Mouse (Mus musculus) neural tube, embryonic 11.5 days (tissue): ENCODE measurements around the gene Adamts13. TPM values are rescaled to one million over a fixed set of nuclear protein-coding genes. Genes with fewer than 3 reads are reported as not detected.

Experiments
- ATAC-seq: fragments of 200-750 bp; cut with Nextera tagmentation; 2 replicates; pipeline ENCODE4 v1.8.0; 2017; ENCODE audit warnings: moderate number of reproducible peaks, mild to moderate bottlenecking, moderate TSS enrichment, moderate library complexity; ENCODE audit not compliant: insufficient read depth, low FRiP score, low TSS enrichment
- DNase-seq: peaks from one replicate; pipeline ENCODE4 v3.0.0-alpha.2; 2015; ENCODE audit warnings: low spot score
- H3K27ac ChIP-seq: fragments of 300-500 bp; sonication (generic); 2 replicates; pipeline ENCODE4 v1.5.1; 2014; ENCODE audit warnings: low read depth, mild to moderate bottlenecking, low read length
- H3K27me3 ChIP-seq: fragments of 300-500 bp; sonication (generic); 2 replicates; pipeline ENCODE4 v1.6.1; 2014; ENCODE audit warnings: mild to moderate bottlenecking, low read length, mixed read lengths; ENCODE audit not compliant: control insufficient read depth, insufficient read depth
- H3K36me3 ChIP-seq: fragments of 300-500 bp; sonication (generic); 2 replicates; pipeline ENCODE4 v1.6.1; 2014; ENCODE audit warnings: mild to moderate bottlenecking, low read length, moderate library complexity, mixed read lengths; ENCODE audit not compliant: control insufficient read depth, insufficient read depth
- H3K4me1 ChIP-seq: fragments of 300-500 bp; sonication (generic); 2 replicates; pipeline ENCODE4 v1.6.1; 2014; ENCODE audit warnings: low read length, mixed read lengths; ENCODE audit not compliant: control insufficient read depth, insufficient read depth
- H3K4me2 ChIP-seq: fragments of 300-500 bp; sonication (generic); 2 replicates; pipeline ENCODE4 v1.6.1; 2014; ENCODE audit warnings: low read depth, mild to moderate bottlenecking, moderate library complexity
- H3K4me3 ChIP-seq: fragments of 300-500 bp; sonication (generic); 2 replicates; pipeline ENCODE4 v1.5.1; 2014; ENCODE audit warnings: low read depth, low read length
- H3K9ac ChIP-seq: fragments of 300-500 bp; sonication (generic); 2 replicates; pipeline ENCODE4 v1.6.1; 2014; ENCODE audit warnings: mild to moderate bottlenecking, low read length
- H3K9me3 ChIP-seq: fragments of 300-500 bp; sonication (generic); 2 replicates; pipeline ENCODE4 v1.6.1; 2016; ENCODE audit warnings: low read length; ENCODE audit not compliant: control insufficient read depth
- WGBS: fragments of 180-500 bp; shearing (Covaris S2); extraction: QIAGEN DNeasy Blood & Tissue Kit; methylation state at CpG from one replicate; pipeline ENCODE4 v1.1.7; 2014; 5-methylcytosine and 5-hydroxymethylcytosine counted together
- polyA plus RNA-seq: library from polyadenylated mRNA; unstranded; fragments of >200 nt; fragmentation: Nextera tagmentation; extraction: Ambion mirVana; gene quantifications from 2 replicates; pipeline ENCODE4 v1.2.1, GENCODE M21; 2014

Gene Adamts13
- polyA plus RNA-seq, 1 experiment from 2014 or later, result not detected

DNA sequence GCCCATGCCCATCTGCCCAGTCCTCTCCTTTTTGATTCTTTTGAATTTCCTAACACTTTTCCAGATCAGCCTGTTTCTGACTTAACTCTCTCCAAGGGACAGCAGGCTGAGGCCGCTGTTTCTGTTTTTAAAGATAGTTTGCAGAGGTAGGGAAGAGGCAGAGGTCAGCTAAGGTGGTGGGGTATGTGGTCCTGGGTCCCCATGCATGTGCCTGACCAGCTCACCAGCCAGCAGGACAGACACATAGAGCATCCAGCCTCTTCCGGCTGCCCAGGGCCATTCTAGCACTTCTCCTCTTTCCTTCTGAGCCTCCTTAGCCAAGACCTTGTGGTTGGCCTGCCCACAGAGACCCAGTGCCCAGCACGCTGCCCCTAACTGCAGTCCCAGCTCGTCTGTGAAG is 85.0 kb downstream of the Adamts13 start:
- H3K9me3 ChIP-seq, result no peaks in the 10 kb centered on the region
- 22% methylated on average over 4 of the region's 4 CpGs for WGBS
- H3K36me3 ChIP-seq, result no peaks in the 10 kb centered on the region
- H3K9ac ChIP-seq, result no peak overlapping the region; the same call in 1 of the 2 replicates
- no peak overlapping the region for H3K27ac ChIP-seq
- ATAC-seq, result no peak
- H3K27me3 ChIP-seq, result no peaks in the 10 kb centered on the region
- H3K4me2 ChIP-seq, result no peak overlapping the region
- H3K4me3 ChIP-seq, result no peak overlapping the region
- no peaks in the 10 kb centered on the region for H3K4me1 ChIP-seq
- DNase-seq, result no peak

DNA sequence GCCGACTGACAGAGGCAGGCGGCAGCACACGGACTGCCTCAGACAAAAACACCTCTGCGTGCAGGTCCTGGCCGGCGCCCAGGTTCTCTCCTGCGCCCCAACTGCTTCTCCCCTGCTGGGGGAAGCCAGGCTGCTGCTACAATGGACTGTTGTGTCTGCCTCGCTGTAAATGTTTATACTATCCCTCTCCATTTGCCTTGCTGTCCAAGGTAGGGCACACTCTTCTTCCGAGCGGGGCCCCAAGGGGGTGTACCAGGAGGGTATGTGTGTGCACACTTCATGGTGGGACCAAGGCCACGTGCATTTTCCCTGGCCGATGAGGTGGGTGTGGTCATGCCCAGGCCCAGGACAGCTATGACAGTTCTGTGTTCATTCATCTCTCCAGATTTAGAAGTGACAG is 85.5 kb downstream of the Adamts13 start:
- WGBS, result 16% methylated on average over 12 of the region's 12 CpGs

DNA sequence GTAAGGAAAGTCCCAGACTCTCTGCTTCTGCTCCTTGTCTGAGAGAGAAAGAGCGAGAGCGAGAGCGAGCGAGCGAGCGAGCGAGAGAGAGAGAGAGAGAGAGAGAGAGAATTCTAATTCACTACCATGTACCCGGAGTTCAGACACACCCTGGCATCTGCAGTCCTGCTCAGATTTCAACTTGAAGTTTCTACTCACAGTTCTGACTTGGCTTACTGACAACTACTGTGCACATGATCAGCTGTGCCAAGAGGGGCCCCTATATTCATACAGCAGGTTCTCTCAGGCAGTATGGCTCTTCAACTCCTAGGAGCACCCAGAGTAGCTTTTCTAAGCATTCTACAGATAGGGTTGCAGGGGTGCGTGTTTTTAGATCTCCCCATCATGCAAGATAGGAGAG is 86.0 kb downstream of the Adamts13 start:
- Histone ChIP-seq H3K36me3 (no peaks in the 10 kb centered on the region), H3K4me2 (no peak overlapping the region), H3K27me3 (no peaks in the 10 kb centered on the region), H3K27ac (no peak overlapping the region), H3K4me1 (no peaks in the 10 kb centered on the region), H3K4me3 (no peak overlapping the region), H3K9ac (no peak overlapping the region), H3K9me3 (no peaks in the 10 kb centered on the region)
- ATAC-seq (no peak), DNase-seq (no peak)
- WGBS, result 82% methylated on average over 9 of the region's 9 CpGs

More for the DNA sequence above, 85.5 kb downstream of the Adamts13 start:
- H3K27me3 ChIP-seq, result no peaks in the 10 kb centered on the region
- ATAC-seq (no peak), DNase-seq (no peak)
- H3K4me1 ChIP-seq, result no peaks in the 10 kb centered on the region
- no peaks in the 10 kb centered on the region for H3K36me3 ChIP-seq
- no peak overlapping the region for H3K27ac ChIP-seq
- no peak overlapping the region for H3K4me3 ChIP-seq
- H3K9me3 ChIP-seq, result no peaks in the 10 kb centered on the region
- no peak overlapping the region for H3K4me2 ChIP-seq
- H3K9ac ChIP-seq, result no peak overlapping the region; the same call in 1 of the 2 replicates

Other genes with a start within 250 kb of the Adamts13 start
- gene Abo, start 108.4 kb upstream of the Adamts13 start, polyA plus RNA-seq, result not detected in 2 replicates
- 13.3 and 15.6 TPM in 2 replicates for gene Surf6, start 70.5 kb upstream of the Adamts13 start, polyA plus RNA-seq
- gene Med22, start 62.7 kb upstream of the Adamts13 start, polyA plus RNA-seq, result 87.2 and 96.8 TPM in 2 replicates
- gene Rpl7a, start 62.7 kb upstream of the Adamts13 start, polyA plus RNA-seq, result 641 and 663 TPM in 2 replicates
- gene Surf2, start 57.0 kb upstream of the Adamts13 start, polyA plus RNA-seq, result 46.2 and 50.3 TPM in 2 replicates
- gene Surf1, start 56.9 kb upstream of the Adamts13 start, polyA plus RNA-seq, result 45.9 and 48.7 TPM in 2 replicates
- 171 and 172 TPM in 2 replicates for gene Surf4, start 39.5 kb upstream of the Adamts13 start, polyA plus RNA-seq
- gene Stkld1, start 39.4 kb upstream of the Adamts13 start, polyA plus RNA-seq, result 0.17 TPM in 1 of 2 replicates, not detected in the other
- gene Rexo4, start 9.0 kb upstream of the Adamts13 start, polyA plus RNA-seq, result 47.2 and 51.1 TPM in 2 replicates
- gene Cacfd1, start 36.5 kb downstream of the Adamts13 start, polyA plus RNA-seq, result 98.7 and 121 TPM in 2 replicates
- 2.9 and 4.1 TPM in 2 replicates for gene Slc2a6, start 54.6 kb downstream of the Adamts13 start, polyA plus RNA-seq
- 11.5 and 14.5 TPM in 2 replicates for gene Mymk, start 98.8 kb downstream of the Adamts13 start, polyA plus RNA-seq
- gene Adamtsl2, start 106.0 kb downstream of the Adamts13 start, polyA plus RNA-seq, result 6.5 and 7.2 TPM in 2 replicates
- gene Fam163b, start 169.1 kb downstream of the Adamts13 start, polyA plus RNA-seq, result 0.37 and 0.54 TPM in 2 replicates
- gene Dbh, start 191.8 kb downstream of the Adamts13 start, polyA plus RNA-seq, result 1.6 and 1.9 TPM in 2 replicates